Mouse (Mus musculus): ENCODE measurements around the gene Cdc42bpb.

- TF ChIP-seq POLR2A (IDR thresholded peaks at IDR 0.05; ENCODE audit: borderline replicate concordance, extremely low read depth, low read depth, low read length) (no peak), CTCF (IDR thresholded peaks at IDR 0.05; ENCODE audit: insufficient read depth, low read length) (no peak)
These were observed 133.8 kb downstream of the Cdc42bpb start for GRCm38 (mm10) chr12:111243733-111244132.
